Mouse (Mus musculus): ENCODE data around the gene Erfe. TPM values are rescaled to one million over a fixed set of nuclear protein-coding genes. Genes with fewer than 3 reads are reported as not detected.

Gene Erfe
- polyA plus RNA-seq, 2 experiments = 1.5 to 2.1 TPM

DNA sequence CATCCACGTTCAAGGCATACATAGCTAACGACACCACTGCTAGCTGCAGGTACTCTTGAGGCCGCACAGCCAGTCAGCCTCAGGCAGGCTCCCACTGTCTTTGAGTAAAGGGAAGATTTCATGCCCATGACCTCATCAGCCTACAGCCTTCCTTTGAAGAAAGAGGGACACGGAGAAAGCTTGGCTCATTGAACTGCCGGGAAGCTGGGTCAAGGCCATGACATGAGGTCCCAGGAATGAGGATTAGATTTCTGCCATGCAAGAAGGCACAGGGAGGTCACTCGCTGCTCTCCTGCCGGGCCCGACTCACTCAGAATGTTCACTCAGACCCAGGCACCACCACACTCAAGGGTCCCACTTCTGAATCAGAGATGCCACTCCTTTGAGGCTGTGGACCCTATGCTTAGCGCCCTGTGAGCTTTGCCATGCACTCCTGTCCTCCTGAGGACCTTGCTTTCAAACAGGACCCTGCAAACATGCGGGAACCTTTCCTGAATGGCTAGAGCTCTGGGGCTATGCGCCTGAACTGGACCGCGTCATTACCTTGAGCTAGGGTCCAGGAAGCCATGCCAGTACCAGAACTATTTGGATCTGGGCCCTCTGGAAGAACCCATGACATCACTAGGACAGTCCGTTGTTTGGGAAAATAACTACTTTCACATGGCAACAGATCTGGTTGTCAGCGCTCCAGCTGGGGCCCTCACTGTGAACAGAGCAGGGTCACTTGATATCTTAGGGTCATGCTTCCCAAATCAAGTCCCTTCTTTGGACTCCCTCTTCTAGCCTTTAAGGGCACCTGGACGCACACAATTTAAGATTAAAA, 1.2 kb upstream of the Erfe start:
- H3K4me3 ChIP-seq (replicated peaks; ENCODE audit: low read length) = no peak overlapping the region
- TF ChIP-seq POLR2A (IDR thresholded peaks at IDR 0.05; ENCODE audit: borderline replicate concordance, extremely low read depth, insufficient read depth, insufficient read length) = no peak
- peaks cover 3% of the 10 kb centered on the region for H3K36me3 ChIP-seq (ENCODE audit: control insufficient read depth, insufficient read depth, low read length)
- no peaks in the 10 kb centered on the region for H3K9me3 ChIP-seq (ENCODE audit: control insufficient read depth, low read length)
- DNase-seq (ENCODE audit: low spot score) = no peak
- no peak overlapping the region for H3K9ac ChIP-seq (ENCODE audit: low read depth, low read length, severe bottlenecking)
- H3K4me2 ChIP-seq (replicated peaks; ENCODE audit: low read depth, low read length, severe bottlenecking) = no peak overlapping the region
- ATAC-seq (ENCODE audit: low FRiP score, low read depth) = no peak
- no peak overlapping the region for H3K27ac ChIP-seq (replicated peaks; ENCODE audit: low read depth, low read length)
- peaks cover 5% of the 10 kb centered on the region; the same call in 1 of the 2 replicates for H3K27me3 ChIP-seq (ENCODE audit: control insufficient read depth, insufficient read depth, low read length)
- H3K4me1 ChIP-seq (ENCODE audit: control insufficient read depth, insufficient read depth, low read length) = 0 out of 2 replicates have a peak, but pooled peaks cover 2% of the 10 kb centered on the region
- WGBS = 89% methylated on average over 16 of the region's 16 CpGs

DNA sequence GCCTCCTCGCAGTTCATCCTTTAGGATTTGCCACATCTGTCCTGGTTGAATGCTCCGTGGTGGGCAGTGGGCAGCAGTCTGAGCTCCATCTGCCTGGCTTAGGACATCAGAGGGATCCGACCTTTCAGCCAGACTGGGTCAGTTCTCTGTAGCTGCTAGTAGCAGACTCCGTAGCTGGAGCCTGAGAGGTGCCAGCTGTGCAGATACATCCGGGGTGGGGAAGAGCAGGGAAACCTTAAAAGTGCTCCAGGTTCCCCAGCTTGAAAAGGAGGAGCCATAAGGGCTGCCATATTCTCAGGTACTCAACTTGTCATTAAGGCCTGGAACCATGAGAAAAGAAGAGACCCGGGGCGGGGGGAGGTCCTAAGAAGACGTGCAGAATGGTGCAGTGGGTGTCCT, 415 bp upstream of the Erfe start:
- peak overlapping the region; percentile 59 for H3K9ac ChIP-seq (ENCODE audit: low read depth, low read length, severe bottlenecking)
- no peak for DNase-seq (ENCODE audit: low spot score)
- H3K36me3 ChIP-seq (ENCODE audit: control insufficient read depth, insufficient read depth, low read length) = peaks cover 11% of the 10 kb centered on the region
- 28% methylated on average over 8 of the region's 8 CpGs for WGBS
- peaks cover 5% of the 10 kb centered on the region; the same call in 1 of the 2 replicates for H3K27me3 ChIP-seq (ENCODE audit: control insufficient read depth, insufficient read depth, low read length)
- no peaks in the 10 kb centered on the region for H3K9me3 ChIP-seq (ENCODE audit: control insufficient read depth, low read length)
- TF ChIP-seq POLR2A (IDR thresholded peaks at IDR 0.05; ENCODE audit: borderline replicate concordance, extremely low read depth, insufficient read depth, insufficient read length) = no peak
- 0 out of 2 replicates have a peak, but pooled peaks cover 2% of the 10 kb centered on the region for H3K4me1 ChIP-seq (ENCODE audit: control insufficient read depth, insufficient read depth, low read length)
- peak overlapping the region; percentile 45 for H3K4me3 ChIP-seq (replicated peaks; ENCODE audit: low read length)
- peak overlapping the region; percentile 97 for H3K4me2 ChIP-seq (replicated peaks; ENCODE audit: low read depth, low read length, severe bottlenecking)
- ATAC-seq (ENCODE audit: low FRiP score, low read depth) = no peak
- H3K27ac ChIP-seq (replicated peaks; ENCODE audit: low read depth, low read length) = no peak overlapping the region

DNA sequence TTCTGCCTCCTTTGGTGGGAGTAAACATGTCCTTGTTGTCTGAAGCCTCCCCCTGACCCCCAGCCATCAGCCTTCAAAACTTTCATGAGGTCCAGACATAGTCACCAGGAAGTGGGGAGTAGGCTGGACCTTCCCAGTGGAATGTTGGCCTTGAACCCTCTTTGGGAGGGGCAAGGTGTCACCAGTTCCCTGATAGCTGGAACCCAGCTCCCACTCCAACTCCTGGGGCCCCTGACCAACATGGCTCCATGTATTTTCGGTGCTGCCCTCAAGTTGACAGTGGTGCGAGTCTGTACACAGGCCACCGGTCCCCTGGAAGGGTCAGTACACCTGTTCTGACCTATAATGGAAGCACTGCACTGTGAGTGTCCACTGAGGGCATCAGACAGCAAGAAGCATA, 1.1 kb downstream of the Erfe start:
- Histone ChIP-seq H3K9ac (ENCODE audit: low read depth, low read length, severe bottlenecking) (no peak overlapping the region), H3K9me3 (ENCODE audit: control insufficient read depth, low read length) (no peaks in the 10 kb centered on the region), H3K4me1 (ENCODE audit: control insufficient read depth, insufficient read depth, low read length) (0 out of 2 replicates have a peak, but pooled peaks cover 2% of the 10 kb centered on the region), H3K27me3 (ENCODE audit: control insufficient read depth, insufficient read depth, low read length) (peaks cover 5% of the 10 kb centered on the region; the same call in 1 of the 2 replicates), H3K4me3 (replicated peaks; ENCODE audit: low read length) (no peak overlapping the region), H3K36me3 (ENCODE audit: control insufficient read depth, insufficient read depth, low read length) (peaks cover 26% of the 10 kb centered on the region), H3K27ac (replicated peaks; ENCODE audit: low read depth, low read length) (no peak overlapping the region), H3K4me2 (replicated peaks; ENCODE audit: low read depth, low read length, severe bottlenecking) (no peak overlapping the region)
- 90% methylated on average over 3 of the region's 3 CpGs for WGBS
- DNase-seq (ENCODE audit: low spot score) (no peak), ATAC-seq (ENCODE audit: low FRiP score, low read depth) (no peak)
- no peak for TF ChIP-seq POLR2A (IDR thresholded peaks at IDR 0.05; ENCODE audit: borderline replicate concordance, extremely low read depth, insufficient read depth, insufficient read length)

DNA sequence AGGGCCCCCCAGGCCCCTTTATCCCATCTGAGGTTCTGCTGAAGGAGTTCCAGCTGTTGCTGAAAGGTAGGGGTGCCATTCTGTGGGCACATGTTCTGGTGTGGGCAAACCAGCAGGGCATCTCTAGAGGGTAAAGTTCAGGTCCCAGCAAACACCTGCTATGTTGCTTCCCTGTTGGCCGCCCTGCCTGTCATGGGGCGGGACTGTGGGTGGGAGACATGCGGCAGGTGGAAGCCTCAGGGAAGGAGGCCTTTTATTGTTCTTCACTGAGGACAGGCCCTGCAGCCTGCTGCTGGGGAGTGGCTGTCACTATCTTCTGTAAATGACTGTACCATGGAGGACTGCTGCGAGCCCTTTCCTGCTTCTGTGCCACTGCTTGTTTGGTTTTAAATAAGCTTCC, 3.2 kb downstream of the Erfe start:
- no peak overlapping the region for H3K9ac ChIP-seq (ENCODE audit: low read depth, low read length, severe bottlenecking)
- WGBS = 65% methylated on average over 4 of the region's 4 CpGs
- 0 out of 2 replicates have a peak, but pooled peaks cover 2% of the 10 kb centered on the region for H3K4me1 ChIP-seq (ENCODE audit: control insufficient read depth, insufficient read depth, low read length)
- ATAC-seq (ENCODE audit: low FRiP score, low read depth) (no peak), DNase-seq (ENCODE audit: low spot score) (no peak)
- H3K4me3 ChIP-seq (replicated peaks; ENCODE audit: low read length) = no peak overlapping the region
- H3K27ac ChIP-seq (replicated peaks; ENCODE audit: low read depth, low read length) = no peak overlapping the region
- no peak overlapping the region for H3K4me2 ChIP-seq (replicated peaks; ENCODE audit: low read depth, low read length, severe bottlenecking)
- no peak for TF ChIP-seq POLR2A (IDR thresholded peaks at IDR 0.05; ENCODE audit: borderline replicate concordance, extremely low read depth, insufficient read depth, insufficient read length)
- H3K9me3 ChIP-seq (ENCODE audit: control insufficient read depth, low read length) = no peaks in the 10 kb centered on the region
- H3K27me3 ChIP-seq (ENCODE audit: control insufficient read depth, insufficient read depth, low read length) = peaks cover 5% of the 10 kb centered on the region; the same call in 1 of the 2 replicates
- H3K36me3 ChIP-seq (ENCODE audit: control insufficient read depth, insufficient read depth, low read length) = peaks cover 47% of the 10 kb centered on the region

DNA sequence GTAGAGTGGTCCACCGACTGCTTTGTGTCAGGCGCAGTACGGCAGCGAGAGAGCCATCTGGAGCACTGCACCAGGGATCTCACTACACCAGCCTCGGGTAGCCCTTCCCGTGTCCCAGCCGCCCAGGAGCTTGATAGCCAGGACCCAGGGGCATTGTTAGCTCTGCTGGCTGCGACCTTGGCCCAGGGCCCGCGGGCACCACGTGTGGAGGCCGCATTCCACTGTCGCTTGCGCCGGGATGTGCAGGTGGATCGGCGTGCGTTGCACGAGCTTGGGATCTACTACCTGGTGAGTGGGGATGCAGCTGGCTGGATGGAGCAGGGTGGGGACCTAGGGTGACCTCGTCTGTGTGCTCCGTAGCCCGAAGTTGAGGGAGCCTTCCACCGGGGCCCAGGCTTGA, 3.8 kb downstream of the Erfe start:
- H3K4me2 ChIP-seq (replicated peaks; ENCODE audit: low read depth, low read length, severe bottlenecking) = no peak overlapping the region
- no peak for TF ChIP-seq POLR2A (IDR thresholded peaks at IDR 0.05; ENCODE audit: borderline replicate concordance, extremely low read depth, insufficient read depth, insufficient read length)
- no peak overlapping the region for H3K9ac ChIP-seq (ENCODE audit: low read depth, low read length, severe bottlenecking)
- DNase-seq (ENCODE audit: low spot score) = no peak
- H3K4me1 ChIP-seq (ENCODE audit: control insufficient read depth, insufficient read depth, low read length) = 0 out of 2 replicates have a peak, but pooled peaks cover 2% of the 10 kb centered on the region
- no peak overlapping the region for H3K4me3 ChIP-seq (replicated peaks; ENCODE audit: low read length)
- 87% methylated on average over 23 of the region's 23 CpGs for WGBS
- H3K27ac ChIP-seq (replicated peaks; ENCODE audit: low read depth, low read length) = no peak overlapping the region
- peaks cover 5% of the 10 kb centered on the region; the same call in 1 of the 2 replicates for H3K27me3 ChIP-seq (ENCODE audit: control insufficient read depth, insufficient read depth, low read length)
- peaks cover 54% of the 10 kb centered on the region for H3K36me3 ChIP-seq (ENCODE audit: control insufficient read depth, insufficient read depth, low read length)
- H3K9me3 ChIP-seq (ENCODE audit: control insufficient read depth, low read length) = no peaks in the 10 kb centered on the region
- ATAC-seq (ENCODE audit: low FRiP score, low read depth) = no peak
